Mouse (Mus musculus): ENCODE data around the gene Jmy. TPM values are rescaled to one million over a fixed set of nuclear protein-coding genes. Genes with fewer than 3 reads are reported as not detected.

Gene Jmy
- total RNA-seq, 4 experiments from 2014 or later = 26.1 to 30.3 (median 28.5) TPM

DNA sequence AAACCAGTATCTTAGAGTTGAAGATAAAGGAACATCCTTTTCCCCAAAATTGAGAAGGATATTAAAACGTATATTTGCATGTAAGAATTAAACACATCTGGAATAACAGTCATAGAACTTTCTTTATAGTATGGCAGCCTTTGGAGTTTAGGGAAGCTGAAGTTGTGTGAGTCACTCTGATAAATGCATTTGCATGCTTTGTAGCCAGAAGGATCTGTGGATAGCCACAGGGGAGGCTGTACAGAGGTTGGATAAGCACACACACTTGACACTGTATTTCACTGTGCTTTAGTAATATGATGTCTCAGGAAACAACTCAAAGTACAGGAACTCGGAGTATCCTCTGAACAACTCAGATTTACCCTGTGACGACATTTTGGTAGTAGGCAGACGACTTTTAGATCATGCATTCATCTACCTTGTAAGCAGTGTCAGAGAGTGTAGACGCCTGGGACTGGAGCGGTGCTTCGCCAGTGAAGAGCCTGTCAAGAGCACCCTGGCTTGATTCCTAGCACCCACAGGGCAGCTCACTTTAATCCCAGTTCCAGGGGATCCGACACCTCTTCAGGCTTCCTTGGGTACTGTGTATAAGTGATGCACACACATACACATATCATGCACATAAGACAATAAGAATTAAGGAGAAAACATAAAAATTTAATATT, 119.1 kb downstream of the Jmy start:
- no peak for DNase-seq (ENCODE audit: low spot score in 2 of 2)

Other genes with a start within 250 kb of the Jmy start
- gene Homer1, start 200.2 kb downstream of the Jmy start, total RNA-seq (2022) = 100 to 1,000 TPM in 3 of 4 experiments, 10 to 100 TPM in 1; 96.5 to 140 (median 113) TPM
- gene Bhmt, start 138.2 kb upstream of the Jmy start, total RNA-seq (2022) = under 1 TPM in 1 of 4 experiments, not detected in 3; 0.56 TPM
- gene Bhmt2, start 174.5 kb upstream of the Jmy start, total RNA-seq (2022) = not detected
- under 1 TPM in 1 of 4 experiments, not detected in 3; 0.13 TPM for gene Dmgdh, start 174.6 kb upstream of the Jmy start, total RNA-seq (2022)